Mouse (Mus musculus): ENCODE results near the gene Glrx3. TPM values are rescaled to one million over a fixed set of nuclear protein-coding genes. Genes with fewer than 3 reads are reported as not detected.
A peak's percentile ranks its signal among the peaks of the same experiment; 100 is the strongest.
"Not testable (repeated sequence)": the region's sequence is repeated elsewhere in the genome, so short reads cannot be mapped to it uniquely, and the experiment has no call there.

Gene Glrx3
- polyA plus RNA-seq, 1 experiment: 93.1 TPM

GRCm38 (mm10) chr7:137420550-137420949, 16.9 kb upstream of the Glrx3 start:
- no peaks in the 10 kb centered on the region for H3K9me3 ChIP-seq
- TF ChIP-seq GATA1 (IDR thresholded peaks at IDR 0.05; ENCODE audit: borderline replicate concordance, low read length) (no peak), FLI1 (IDR thresholded peaks at IDR 0.05; ENCODE audit: low read length) (no peak)
- no peaks in the 10 kb centered on the region for H3K36me3 ChIP-seq (replicated peaks; ENCODE audit: low read length)
- H3K4me1 ChIP-seq: no peaks in the 10 kb centered on the region
- H3K27me3 ChIP-seq (replicated peaks): peaks cover 7% of the 10 kb centered on the region
- H3K4me3 ChIP-seq (replicated peaks): no peak overlapping the region

GRCm38 (mm10) chr7:137421236-137421635, 16.2 kb upstream of the Glrx3 start:
- no peak overlapping the region for H3K4me3 ChIP-seq (replicated peaks)
- TF ChIP-seq GATA1 (IDR thresholded peaks at IDR 0.05; ENCODE audit: borderline replicate concordance, low read length): no peak
- TF ChIP-seq FLI1 (IDR thresholded peaks at IDR 0.05; ENCODE audit: low read length): no peak
- no peaks in the 10 kb centered on the region for H3K36me3 ChIP-seq (replicated peaks; ENCODE audit: low read length)
- peaks cover 7% of the 10 kb centered on the region for H3K27me3 ChIP-seq (replicated peaks)
- H3K9me3 ChIP-seq: no peaks in the 10 kb centered on the region
- no peaks in the 10 kb centered on the region for H3K4me1 ChIP-seq

- Histone ChIP-seq H3K36me3 (replicated peaks; ENCODE audit: low read length) (no peaks in the 10 kb centered on the region), H3K27me3 (replicated peaks) (peaks cover 16% of the 10 kb centered on the region), H3K9me3 (no peaks in the 10 kb centered on the region), H3K4me3 (replicated peaks) (no peak overlapping the region), H3K4me1 (peaks cover 10% of the 10 kb centered on the region)
- TF ChIP-seq GATA1 (IDR thresholded peaks at IDR 0.05; ENCODE audit: borderline replicate concordance, low read length): no peak
- TF ChIP-seq FLI1 (IDR thresholded peaks at IDR 0.05; ENCODE audit: low read length): no peak
These were observed 10.7 kb upstream of the Glrx3 start for GRCm38 (mm10) chr7:137426693-137427092.

DNA sequence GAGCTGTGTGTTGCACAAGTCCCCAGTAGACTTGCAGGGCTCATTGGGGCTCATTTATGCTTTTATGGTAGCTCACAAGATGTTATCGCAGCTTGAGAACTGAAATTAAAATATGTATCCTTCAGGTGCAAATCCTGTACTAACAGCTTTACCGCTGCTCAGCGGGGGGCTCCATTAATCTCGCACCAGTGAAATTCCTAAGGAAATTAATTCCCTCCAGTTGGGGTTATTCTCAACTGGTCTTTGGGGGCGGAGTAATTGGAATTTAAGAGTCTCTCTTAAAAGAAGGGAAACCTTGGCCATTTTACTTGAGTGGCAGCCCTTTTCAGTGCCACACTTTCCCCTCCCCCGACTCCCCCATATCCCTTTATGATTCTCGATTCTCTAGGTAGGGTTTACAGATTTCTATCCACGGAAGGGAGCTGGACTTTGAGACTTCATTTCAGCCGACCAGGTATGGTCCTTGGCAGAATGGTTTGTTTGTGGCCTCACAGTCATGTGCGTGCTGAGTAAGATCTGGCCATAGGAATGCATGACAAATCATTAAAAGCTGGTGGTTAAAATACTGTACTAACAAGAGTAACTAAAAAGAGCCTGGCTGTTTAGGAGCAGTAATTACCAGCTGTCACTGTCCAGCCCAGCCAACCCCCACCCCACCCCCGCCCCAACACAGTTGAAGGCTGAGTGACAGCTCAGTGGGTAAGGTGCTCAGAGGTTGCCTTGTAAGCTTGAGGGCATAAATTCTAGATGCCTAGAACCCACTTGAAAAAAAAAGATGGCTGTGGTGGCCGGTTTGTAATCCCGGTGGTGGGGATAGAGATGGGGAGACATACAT, 5.4 kb upstream of the Glrx3 start:
- Histone ChIP-seq H3K4me3 (replicated peaks) (no peak overlapping the region), H3K36me3 (replicated peaks; ENCODE audit: low read length) (no peaks in the 10 kb centered on the region), H3K9me3 (0 out of 2 replicates have a peak, but pooled peaks cover 2% of the 10 kb centered on the region), H3K4me1 (peaks cover 11% of the 10 kb centered on the region), H3K27me3 (replicated peaks) (peaks cover 9% of the 10 kb centered on the region)
- TF ChIP-seq FLI1 (IDR thresholded peaks at IDR 0.05; ENCODE audit: low read length) (no peak), GATA1 (IDR thresholded peaks at IDR 0.05; ENCODE audit: borderline replicate concordance, low read length) (no peak)

- TF ChIP-seq GATA1 (IDR thresholded peaks at IDR 0.05; ENCODE audit: borderline replicate concordance, low read length) (no peak), FLI1 (IDR thresholded peaks at IDR 0.05; ENCODE audit: low read length) (no peak)
- Histone ChIP-seq H3K36me3 (replicated peaks; ENCODE audit: low read length) (peaks cover 3% of the 10 kb centered on the region), H3K9me3 (0 out of 2 replicates have a peak, but pooled peaks cover 2% of the 10 kb centered on the region), H3K4me3 (replicated peaks) (peak overlapping the region; percentile 97), H3K4me1 (peaks cover 36% of the 10 kb centered on the region), H3K27me3 (replicated peaks) (no peaks in the 10 kb centered on the region)
These were observed 513 bp upstream of the Glrx3 start for GRCm38 (mm10) chr7:137436901-137437300.

- Histone ChIP-seq H3K4me3 (replicated peaks) (peak overlapping the region; percentile 97), H3K4me1 (peaks cover 47% of the 10 kb centered on the region), H3K27me3 (replicated peaks) (no peaks in the 10 kb centered on the region), H3K9me3 (0 out of 2 replicates have a peak, but pooled peaks cover 1% of the 10 kb centered on the region), H3K36me3 (replicated peaks; ENCODE audit: low read length) (peaks cover 13% of the 10 kb centered on the region)
- TF ChIP-seq GATA1 (IDR thresholded peaks at IDR 0.05; ENCODE audit: borderline replicate concordance, low read length) (no peak), FLI1 (IDR thresholded peaks at IDR 0.05; ENCODE audit: low read length) (no peak)
These were observed 751 bp downstream of the Glrx3 start for GRCm38 (mm10) chr7:137438179-137438550.

DNA sequence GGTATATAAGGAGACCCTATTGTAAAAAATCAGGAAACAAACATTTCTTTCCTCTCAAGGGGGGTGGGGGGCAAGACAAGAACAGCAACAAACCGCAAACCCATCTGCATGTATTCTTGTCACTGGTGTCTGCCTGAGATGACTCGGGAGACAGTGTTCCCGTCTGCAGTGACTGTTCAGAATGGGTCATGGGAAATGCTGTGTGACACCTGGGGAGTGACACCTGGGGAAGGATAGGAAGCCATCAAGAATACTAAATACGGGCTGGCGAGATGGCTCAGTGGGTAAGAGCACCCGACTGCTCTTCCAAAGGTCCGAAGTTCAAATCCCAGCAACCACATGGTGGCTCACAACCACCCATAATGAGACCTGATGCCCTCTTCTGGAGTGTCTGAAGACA, 1.5 kb downstream of the Glrx3 start:
- H3K36me3 ChIP-seq (replicated peaks; ENCODE audit: low read length): peaks cover 17% of the 10 kb centered on the region
- not testable (repeated sequence) for H3K9me3 ChIP-seq; H3K27me3 ChIP-seq (replicated peaks)
- H3K4me3 ChIP-seq (replicated peaks): peak overlapping the region; percentile 97
- H3K4me1 ChIP-seq: peaks cover 53% of the 10 kb centered on the region

DNA sequence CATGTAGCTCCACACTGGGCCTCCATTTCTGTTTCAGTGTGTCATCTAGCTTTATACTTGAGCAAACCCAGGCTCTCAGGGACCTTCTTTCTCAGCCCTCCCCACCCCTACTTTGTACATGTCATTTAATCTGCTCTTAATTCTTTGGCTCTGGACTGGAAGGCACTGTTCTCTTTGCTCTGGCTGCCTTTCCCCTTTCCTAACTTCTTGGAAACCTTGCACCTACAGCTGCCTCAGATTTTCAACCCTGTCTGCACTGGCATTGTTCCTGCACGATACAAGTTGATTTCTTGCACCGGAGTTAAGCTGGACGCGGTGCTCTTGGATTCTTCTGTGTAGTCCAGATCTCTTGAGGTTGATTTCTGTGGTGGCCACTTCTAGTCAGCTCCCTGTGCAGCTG, 5.5 kb downstream of the Glrx3 start:
- Histone ChIP-seq H3K4me1 (peaks cover 46% of the 10 kb centered on the region), H3K36me3 (replicated peaks; ENCODE audit: low read length) (peaks cover 53% of the 10 kb centered on the region), H3K4me3 (replicated peaks) (no peak overlapping the region), H3K27me3 (replicated peaks) (no peaks in the 10 kb centered on the region), H3K9me3 (no peaks in the 10 kb centered on the region)
- TF ChIP-seq GATA1 (IDR thresholded peaks at IDR 0.05; ENCODE audit: borderline replicate concordance, low read length) (no peak), FLI1 (IDR thresholded peaks at IDR 0.05; ENCODE audit: low read length) (no peak)

- H3K4me3 ChIP-seq (replicated peaks): no peak overlapping the region
- no peaks in the 10 kb centered on the region for H3K9me3 ChIP-seq
- peaks cover 76% of the 10 kb centered on the region for H3K36me3 ChIP-seq (replicated peaks; ENCODE audit: low read length)
- peaks cover 31% of the 10 kb centered on the region for H3K4me1 ChIP-seq
- H3K27me3 ChIP-seq (replicated peaks): no peaks in the 10 kb centered on the region
- TF ChIP-seq FLI1 (IDR thresholded peaks at IDR 0.05; ENCODE audit: low read length): no peak
- no peak for TF ChIP-seq GATA1 (IDR thresholded peaks at IDR 0.05; ENCODE audit: borderline replicate concordance, low read length)
These were observed 7.9 kb downstream of the Glrx3 start for GRCm38 (mm10) chr7:137445321-137445720.

DNA sequence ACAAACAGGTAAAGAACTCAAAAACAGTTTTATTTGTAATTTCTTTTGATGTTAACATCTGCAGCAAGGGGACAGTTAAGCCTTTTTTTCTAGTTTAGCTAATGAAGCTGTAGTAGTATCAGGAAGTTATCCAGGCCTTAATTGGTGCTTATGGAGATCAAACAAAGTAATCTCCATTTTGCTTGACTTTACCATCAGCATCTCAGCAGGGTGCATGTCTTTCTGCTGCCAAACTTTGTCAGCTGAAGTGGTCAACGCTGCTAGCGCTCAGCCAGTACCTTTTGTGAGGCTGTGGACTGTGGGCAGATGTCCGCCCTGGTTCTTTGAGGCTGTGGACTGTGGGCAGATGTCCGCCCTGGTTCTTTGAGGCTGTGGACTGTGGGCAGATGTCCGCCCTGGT, 24.0 kb downstream of the Glrx3 start:
- 0 out of 2 replicates have a peak, but pooled peaks cover 2% of the 10 kb centered on the region for H3K4me1 ChIP-seq
- no peak overlapping the region for H3K4me3 ChIP-seq (replicated peaks)
- H3K27me3 ChIP-seq (replicated peaks): no peaks in the 10 kb centered on the region
- no peak for TF ChIP-seq GATA1 (IDR thresholded peaks at IDR 0.05; ENCODE audit: borderline replicate concordance, low read length)
- TF ChIP-seq FLI1 (IDR thresholded peaks at IDR 0.05; ENCODE audit: low read length): no peak
- H3K36me3 ChIP-seq (replicated peaks; ENCODE audit: low read length): peaks cover 97% of the 10 kb centered on the region
- no peaks in the 10 kb centered on the region for H3K9me3 ChIP-seq
